Mouse (Mus musculus) testis, postnatal 14 days (tissue): ENCODE measurements around the gene Cdh1.

Source experiments
- DNase-seq: peaks from one replicate; pipeline ENCODE4 v3.0.0; 2021; ENCODE audit warnings: low spot score

The Cdh1 gene

DNA sequence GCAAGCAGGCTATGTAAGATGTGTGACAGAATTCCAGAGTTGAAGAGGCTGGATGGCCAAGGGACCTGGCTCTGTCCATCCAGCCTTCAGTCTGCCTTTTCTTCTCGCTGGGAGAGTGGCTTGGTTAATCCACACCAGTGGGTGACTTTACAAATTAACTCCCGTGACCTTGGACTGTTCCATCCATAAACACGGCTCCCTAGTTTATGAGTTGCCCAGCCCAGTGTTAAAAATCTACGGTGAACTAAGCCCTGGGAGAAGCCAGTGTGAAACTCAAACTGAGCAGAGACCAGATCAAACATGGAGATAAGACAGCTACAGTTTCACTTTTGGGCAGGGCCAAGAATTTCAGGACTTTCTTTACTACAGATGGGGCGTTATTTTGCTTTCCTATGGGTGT is 19.9 kb downstream of the Cdh1 start:
- no peak for DNase-seq

- DNase-seq = no peak
Observed at GRCm38 (mm10) chr8:106623451-106623850, 20.3 kb downstream of the Cdh1 start.

DNA sequence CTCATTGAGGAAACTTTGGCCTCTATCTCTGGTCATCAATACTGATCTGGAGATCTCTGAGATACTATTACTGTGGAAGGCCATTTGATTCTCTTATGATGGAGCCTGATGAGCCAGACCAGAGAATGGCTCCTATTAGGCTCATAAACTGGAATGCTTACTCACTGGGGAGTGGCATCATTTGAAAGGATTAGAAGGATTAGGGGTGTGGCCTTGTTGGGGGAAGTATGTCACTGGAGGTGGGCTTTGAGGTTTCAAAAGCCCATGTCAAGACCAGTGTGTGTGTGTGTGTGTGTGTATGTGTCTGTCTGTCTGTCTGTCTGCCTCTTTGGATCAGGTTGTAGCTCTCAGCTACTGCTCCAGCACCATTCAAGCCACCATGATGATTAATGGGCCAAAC is 20.8 kb downstream of the Cdh1 start:
- DNase-seq = no peak

GRCm38 (mm10) chr8:106624743-106625142 is 21.6 kb downstream of the Cdh1 start:
- DNase-seq = no peak

DNA sequence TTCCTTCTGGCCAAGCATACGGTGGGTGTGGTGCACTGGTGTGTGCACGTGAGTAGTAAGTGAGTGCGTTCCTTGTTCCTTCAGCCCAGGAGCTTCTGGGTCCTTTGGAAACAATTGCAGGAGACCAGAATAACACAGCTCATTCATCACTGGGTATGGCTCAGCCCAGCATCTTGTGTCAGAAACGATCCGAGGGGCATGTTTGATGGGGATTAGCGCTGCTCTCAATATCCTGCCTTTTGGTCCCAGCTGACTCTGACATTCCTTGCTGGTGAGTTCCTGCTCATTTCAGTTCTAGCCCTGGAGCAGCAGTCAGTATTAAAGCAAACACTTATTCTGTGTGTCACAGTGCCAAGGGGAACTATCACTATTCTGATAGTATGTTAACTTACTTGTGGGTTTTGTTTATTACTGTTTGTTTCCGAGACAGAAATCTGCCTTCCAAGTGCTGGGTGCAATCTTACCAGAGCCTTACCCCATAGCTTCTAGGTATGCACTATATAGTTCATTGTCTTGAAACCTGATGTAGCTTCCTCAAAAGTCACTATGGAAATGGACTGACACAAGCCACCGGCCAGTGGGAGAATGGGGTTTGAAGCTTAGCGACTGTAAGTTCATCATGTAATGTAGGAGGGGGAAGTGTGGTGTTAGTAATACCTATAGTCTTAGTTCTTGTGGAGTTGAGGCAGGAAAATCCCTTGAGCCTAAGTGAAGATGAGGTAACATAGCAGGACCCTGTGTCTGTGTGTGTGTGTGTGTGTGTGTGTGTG is 23.1 kb downstream of the Cdh1 start:
- no peak for DNase-seq

DNA sequence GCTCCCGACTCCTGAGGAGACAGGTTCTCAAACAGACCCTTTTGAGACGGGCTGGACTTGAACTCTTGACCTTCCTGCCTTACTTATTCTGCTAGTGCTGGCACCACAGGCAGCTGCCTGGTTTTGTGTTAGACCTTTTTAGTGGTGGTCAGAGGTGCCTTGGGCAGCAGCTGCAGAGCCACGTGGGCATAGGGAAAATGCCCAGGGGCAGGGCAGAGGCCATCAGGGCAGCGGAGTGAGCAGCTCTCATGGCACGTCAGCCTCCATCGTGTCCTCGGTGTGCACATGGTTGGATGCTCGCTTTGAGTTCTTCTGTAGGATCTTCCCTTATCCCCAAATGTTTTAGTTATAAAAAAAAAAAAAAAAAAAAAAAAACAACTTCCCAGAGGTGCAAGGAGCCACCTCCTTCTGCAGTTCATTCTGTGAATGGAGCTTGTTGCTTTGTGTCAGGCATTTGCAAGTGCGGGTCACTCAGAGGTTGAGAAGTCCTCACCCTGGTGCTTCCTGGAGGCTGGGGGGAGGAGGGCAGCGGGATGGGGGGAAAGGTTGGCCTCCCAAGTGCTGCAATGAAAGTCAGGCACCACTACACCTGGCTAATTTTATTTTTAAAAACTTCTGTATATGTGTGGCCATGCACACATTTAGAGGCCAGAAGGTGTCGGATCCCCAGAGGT is 25.3 kb downstream of the Cdh1 start:
- DNase-seq = no peak

DNA sequence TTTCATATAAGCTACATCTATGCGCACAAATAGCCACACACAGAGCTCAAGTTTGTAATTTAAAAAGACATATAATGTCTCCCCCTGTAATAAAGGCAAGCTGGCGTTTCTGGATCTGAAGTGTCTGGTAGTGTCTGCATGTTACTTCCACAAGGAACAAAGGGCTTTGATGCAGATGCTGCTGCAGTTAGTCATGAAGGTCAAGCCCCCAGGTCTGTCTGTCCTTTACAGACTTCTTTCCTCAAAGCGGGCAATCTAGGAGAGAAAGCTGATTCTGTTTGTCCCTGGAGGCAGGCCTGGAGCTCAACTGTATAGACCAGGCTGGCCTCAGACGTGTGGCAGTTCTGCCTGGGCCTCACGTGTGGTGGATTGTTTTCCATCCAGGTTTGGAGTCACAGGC is 26.3 kb downstream of the Cdh1 start:
- no peak for DNase-seq

GRCm38 (mm10) chr8:106631904-106632303 is 28.8 kb downstream of the Cdh1 start:
- DNase-seq = no peak

- no peak for DNase-seq
Observed at GRCm38 (mm10) chr8:106632650-106633049, 29.5 kb downstream of the Cdh1 start.

GRCm38 (mm10) chr8:106633361-106634158 is 30.4 kb downstream of the Cdh1 start:
- peak; percentile 80 for DNase-seq

DNA sequence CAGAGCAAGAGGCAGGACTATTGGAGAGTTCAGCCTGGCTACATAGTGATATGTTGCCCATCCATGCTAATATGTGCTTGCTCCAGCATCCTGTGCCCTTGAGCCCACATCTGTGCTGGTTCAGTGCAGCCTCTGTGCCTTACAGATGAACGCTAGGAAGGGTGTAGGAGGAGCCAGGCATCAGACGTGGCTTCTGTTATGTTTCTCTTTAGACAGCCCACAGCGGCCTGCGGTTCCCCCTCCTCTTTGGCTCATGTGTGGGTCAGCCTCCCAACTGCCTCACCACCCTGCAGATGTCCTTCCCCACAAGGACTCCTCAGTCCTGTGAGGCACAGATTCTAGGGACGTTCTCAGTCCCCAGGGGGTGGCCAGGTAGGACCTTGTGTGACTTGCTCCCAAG is 32.1 kb downstream of the Cdh1 start:
- DNase-seq = no peak

- DNase-seq = no peak
Observed at GRCm38 (mm10) chr8:106637446-106637845, 34.3 kb downstream of the Cdh1 start.

DNA sequence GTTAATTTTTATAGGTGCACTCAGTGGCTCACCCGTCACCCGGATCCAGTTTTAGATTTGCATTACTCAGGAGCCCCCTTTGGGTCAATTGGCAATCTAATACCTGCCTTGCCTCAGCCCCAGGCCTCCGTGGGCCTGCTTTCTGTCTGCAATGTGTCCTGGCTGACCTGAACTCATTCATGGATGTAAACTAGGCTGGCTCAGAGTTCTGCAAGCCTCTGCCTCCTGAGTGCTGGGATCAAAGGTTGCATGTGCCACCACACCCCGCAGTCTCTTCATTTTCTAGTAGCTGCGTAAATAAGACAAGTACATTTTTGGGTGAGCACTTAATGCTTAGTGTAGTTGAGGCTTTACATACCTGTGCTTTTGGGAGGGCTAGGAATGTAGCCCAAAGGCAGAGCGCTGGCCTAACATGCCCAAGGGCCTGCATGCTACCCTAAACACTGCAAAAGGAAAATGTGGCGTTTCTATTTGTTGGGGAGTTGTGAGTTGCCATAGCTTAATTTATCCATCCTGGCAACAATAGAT is 35.7 kb downstream of the Cdh1 start:
- DNase-seq = no peak

GRCm38 (mm10) chr8:106640212-106640611 is 37.1 kb downstream of the Cdh1 start:
- no peak for DNase-seq

DNA sequence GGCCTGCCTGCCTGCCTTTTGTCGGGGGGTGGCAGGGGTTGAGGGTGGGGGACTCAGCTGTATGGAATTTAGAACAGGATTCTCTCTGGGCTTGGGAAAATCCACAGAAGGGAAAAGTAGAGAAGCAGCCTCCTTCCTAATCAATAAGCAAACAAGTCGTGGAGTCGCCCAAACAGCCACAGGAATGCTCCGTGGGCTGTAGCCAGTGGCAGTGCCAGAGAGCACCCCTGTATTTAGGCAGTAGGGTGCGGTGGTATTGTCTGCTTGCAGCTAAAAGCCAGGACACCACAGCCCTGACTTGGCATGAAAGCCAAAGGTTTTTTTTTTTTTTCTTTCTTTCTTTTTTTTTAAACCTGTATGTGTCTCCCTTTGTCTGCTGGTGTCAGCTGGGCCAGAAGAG is 37.8 kb downstream of the Cdh1 start:
- no peak for DNase-seq

DNA sequence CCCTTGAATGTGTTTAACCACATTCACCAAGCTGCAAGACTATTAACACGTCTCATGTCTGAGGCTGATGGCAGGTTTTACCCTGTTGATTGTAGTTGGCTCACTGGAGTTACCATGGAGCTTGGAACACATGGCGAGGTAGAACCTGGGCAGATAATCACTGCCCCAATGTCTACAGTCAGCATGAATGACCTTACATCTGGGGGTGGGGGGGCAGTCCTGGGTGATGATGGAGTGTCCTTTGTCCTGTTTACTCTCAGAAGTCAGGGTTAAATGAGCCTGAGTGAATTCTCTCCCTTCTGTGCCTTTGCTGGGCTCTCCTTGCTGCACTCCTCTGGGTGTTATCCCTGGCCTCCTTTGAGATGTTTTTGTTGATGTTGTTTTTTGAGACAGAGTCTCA is 39.0 kb downstream of the Cdh1 start:
- no peak for DNase-seq

- no peak for DNase-seq
Observed at GRCm38 (mm10) chr8:106643100-106643499, 39.9 kb downstream of the Cdh1 start.

GRCm38 (mm10) chr8:106644957-106645356 is 41.8 kb downstream of the Cdh1 start:
- DNase-seq = no peak

- no peak for DNase-seq
Observed at GRCm38 (mm10) chr8:106646153-106646552, 43.0 kb downstream of the Cdh1 start.

DNA sequence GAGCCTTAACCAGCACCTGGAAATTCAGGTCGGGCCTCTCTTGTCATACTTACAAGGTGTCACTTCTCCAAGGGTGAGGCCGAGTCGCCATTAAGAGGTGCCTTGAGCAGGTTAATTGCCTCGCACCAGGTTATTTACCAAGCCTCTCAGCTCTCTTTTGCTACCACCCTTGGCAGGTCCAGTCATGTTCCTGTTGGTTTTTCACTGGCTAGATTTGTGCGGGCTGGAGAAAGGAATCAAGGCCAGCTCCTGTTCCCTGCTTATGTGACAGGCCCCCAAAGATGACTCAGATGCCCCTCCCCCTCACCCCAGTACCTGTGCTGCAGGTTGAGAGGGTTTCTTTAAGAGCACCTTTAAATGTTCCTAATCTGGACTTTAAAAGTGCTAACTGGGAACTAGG is 43.6 kb downstream of the Cdh1 start:
- no peak for DNase-seq

DNA sequence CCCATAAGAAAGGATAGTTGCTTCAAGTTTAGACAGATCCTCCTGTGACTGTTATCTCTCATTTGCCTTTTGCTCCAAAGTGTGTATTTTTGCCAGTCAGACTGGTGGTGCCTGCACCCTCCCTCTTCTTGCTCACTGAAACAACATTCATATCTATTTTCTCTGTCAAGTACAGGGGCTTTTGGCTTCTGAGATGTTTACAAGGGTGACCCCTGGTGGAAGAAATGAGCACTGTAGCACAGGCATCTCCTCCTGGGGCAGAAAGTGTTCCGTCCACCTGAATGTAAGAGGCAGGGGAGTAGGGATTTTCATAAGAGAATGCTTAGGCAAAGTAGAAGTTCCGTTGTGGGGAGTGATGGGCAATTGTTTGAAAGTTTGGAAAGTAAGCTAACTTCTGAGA is 44.2 kb downstream of the Cdh1 start:
- peak; percentile 44 for DNase-seq

GRCm38 (mm10) chr8:106648421-106648820 is 45.3 kb downstream of the Cdh1 start:
- no peak for DNase-seq

DNA sequence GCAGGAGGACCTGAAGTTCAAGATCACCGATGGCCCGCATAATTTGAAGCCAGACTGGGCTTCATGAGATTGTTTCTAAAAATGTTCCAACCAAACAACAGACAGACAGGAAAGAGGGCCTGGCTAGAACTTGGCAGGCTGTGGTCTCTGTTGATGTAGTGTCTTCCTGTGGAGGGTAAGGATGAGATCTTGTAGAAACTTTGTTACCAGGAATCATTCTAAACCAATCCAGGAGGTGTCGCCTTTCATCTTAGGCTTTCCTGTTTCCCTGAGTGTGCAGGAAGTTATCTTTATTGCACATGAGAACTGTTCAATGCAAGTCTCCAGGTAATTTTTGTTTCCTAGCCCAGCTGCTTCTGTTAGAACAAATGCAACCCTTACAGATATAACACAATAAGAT is 48.8 kb downstream of the Cdh1 start:
- no peak for DNase-seq
